Mouse (Mus musculus): ENCODE results near the gene Rassf7. TPM values are rescaled to one million over a fixed set of nuclear protein-coding genes. Genes with fewer than 3 reads are reported as not detected.

Gene Rassf7
- polyA plus RNA-seq, 1 experiment from 2014 or later, result 17.5 TPM

- WGBS (ENCODE audit: insufficient replicate concordance), result 10% methylated on average over 25 of the region's 25 CpGs
- no peaks in the 10 kb centered on the region for H3K9me3 ChIP-seq (replicated peaks; ENCODE audit: control insufficient read depth, low read length)
- peak within 1 kb of the TSS; percentile 94 for H3K4me2 ChIP-seq
- peak within 1 kb of the TSS; percentile 65 for H3K9ac ChIP-seq (ENCODE audit: low read depth, low read length)
- peak within 1 kb of the TSS; percentile 54 for H3K4me3 ChIP-seq (ENCODE audit: low read depth, low read length)
- H3K4me1 ChIP-seq (ENCODE audit: control insufficient read depth, insufficient read depth, low read length), result peaks cover 11% of the 10 kb centered on the region; the same call in 1 of the 2 replicates
- no peak within 1 kb of the TSS for H3K27ac ChIP-seq (ENCODE audit: low read depth, low read length)
- H3K36me3 ChIP-seq (ENCODE audit: control insufficient read depth, insufficient read depth, low read length), result peaks cover 25% of the 10 kb centered on the region
- peak; percentile 70 for ATAC-seq (replicated peaks; ENCODE audit: insufficient number of reproducible peaks, low FRiP score, low TSS enrichment)
- no peaks in the 10 kb centered on the region for H3K27me3 ChIP-seq (ENCODE audit: control insufficient read depth, insufficient read depth, low read length)
These were observed 50.3 kb downstream of the Rassf7 start, which contains the start of gene Irf7 for GRCm38 (mm10) chr7:141265739-141266561. Gene Irf7, minus strand, starts transcription at chr7:141266481.

MicroRNA genes within 50 kb of the gene (microRNA counts, 519-probe panel; counts per million panel counts)
- 5,928 counts per million, percentile 71 among the panel's probes with 10 or more counts for microRNA mmu-miR-210

Small RNAs within 50 kb of the gene (microRNA-seq; reads per million reads assigned to microRNA genes)
- gene Mir210 (ENCODE audit: borderline number of aligned reads), result 1,356 reads per million, percentile 86 among the genes with 10 or more reads in this experiment

Other genes starting within 250 kb of the Rassf7 start
- 4.8 and 7.6 TPM in 2 replicates for gene Ifitm1, start 248.6 kb upstream of the Rassf7 start, polyA plus RNA-seq (2014; fragmentation: Nextera tagmentation; extraction: Ambion mirVana)
- 32.5 and 36.2 TPM in 2 replicates for gene Ifitm3, start 205.1 kb upstream of the Rassf7 start, polyA plus RNA-seq (2014; fragmentation: Nextera tagmentation; extraction: Ambion mirVana)
- 0.26 TPM in 1 of 2 replicates, not detected in the other for gene Ifitm6, start 197.9 kb upstream of the Rassf7 start, polyA plus RNA-seq (2014; fragmentation: Nextera tagmentation; extraction: Ambion mirVana)
- not detected in 2 replicates for gene Gm17387, start 186.7 kb upstream of the Rassf7 start, polyA plus RNA-seq (2014; fragmentation: Nextera tagmentation; extraction: Ambion mirVana)
- 1.4 and 2.6 TPM in 2 replicates for gene B4galnt4, start 154.8 kb upstream of the Rassf7 start, polyA plus RNA-seq (2014; fragmentation: Nextera tagmentation; extraction: Ambion mirVana)
- 0.67 and 0.68 TPM in 2 replicates for gene Pkp3, start 137.6 kb upstream of the Rassf7 start, polyA plus RNA-seq (2014; fragmentation: Nextera tagmentation; extraction: Ambion mirVana)
- 2.3 and 3.0 TPM in 2 replicates for gene Sigirr, start 115.3 kb upstream of the Rassf7 start, polyA plus RNA-seq (2014; fragmentation: Nextera tagmentation; extraction: Ambion mirVana)
- 0.31 TPM in 1 of 2 replicates, not detected in the other for gene Ano9, start 98.1 kb upstream of the Rassf7 start, polyA plus RNA-seq (2014; fragmentation: Nextera tagmentation; extraction: Ambion mirVana)
- 65.0 and 71.2 TPM in 2 replicates for gene Ptdss2, start 93.5 kb upstream of the Rassf7 start, polyA plus RNA-seq (2014; fragmentation: Nextera tagmentation; extraction: Ambion mirVana)
- 95.3 and 103 TPM in 2 replicates for gene Rnh1, start 43.0 kb upstream of the Rassf7 start, polyA plus RNA-seq (2014; fragmentation: Nextera tagmentation; extraction: Ambion mirVana)
- 73.1 and 80.9 TPM in 2 replicates for gene Hras, start 21.9 kb upstream of the Rassf7 start, polyA plus RNA-seq (2014; fragmentation: Nextera tagmentation; extraction: Ambion mirVana)
- gene Lrrc56, start 21.7 kb upstream of the Rassf7 start, polyA plus RNA-seq (2014; fragmentation: Nextera tagmentation; extraction: Ambion mirVana), result 1.6 TPM in 2 replicates
- gene Lmntd2, start 1.8 kb upstream of the Rassf7 start, polyA plus RNA-seq (2014; fragmentation: Nextera tagmentation; extraction: Ambion mirVana), result 0.46 and 0.99 TPM in 2 replicates
- 50.2 and 51.1 TPM in 2 replicates for gene Phrf1, start 12.9 kb downstream of the Rassf7 start, polyA plus RNA-seq (2014; fragmentation: Nextera tagmentation; extraction: Ambion mirVana)
- 0.99 and 1.2 TPM in 2 replicates for gene Irf7, start 50.6 kb downstream of the Rassf7 start, polyA plus RNA-seq (2014; fragmentation: Nextera tagmentation; extraction: Ambion mirVana)
- not detected in 2 replicates for gene Cdhr5, start 60.9 kb downstream of the Rassf7 start, polyA plus RNA-seq (2014; fragmentation: Nextera tagmentation; extraction: Ambion mirVana)
- gene Sct, start 63.3 kb downstream of the Rassf7 start, polyA plus RNA-seq (2014; fragmentation: Nextera tagmentation; extraction: Ambion mirVana), result 2.2 and 3.0 TPM in 2 replicates
- 0.10 and 0.17 TPM in 2 replicates for gene Drd4, start 76.1 kb downstream of the Rassf7 start, polyA plus RNA-seq (2014; fragmentation: Nextera tagmentation; extraction: Ambion mirVana)
- gene Deaf1, start 111.8 kb downstream of the Rassf7 start, polyA plus RNA-seq (2014; fragmentation: Nextera tagmentation; extraction: Ambion mirVana), result 40.2 and 42.5 TPM in 2 replicates
- gene Tmem80, start 111.9 kb downstream of the Rassf7 start, polyA plus RNA-seq (2014; fragmentation: Nextera tagmentation; extraction: Ambion mirVana), result 17.9 and 23.6 TPM in 2 replicates
- 0.51 and 0.82 TPM in 2 replicates for gene Eps8l2, start 123.0 kb downstream of the Rassf7 start, polyA plus RNA-seq (2014; fragmentation: Nextera tagmentation; extraction: Ambion mirVana)
- 288 and 291 TPM in 2 replicates for gene Taldo1, start 176.3 kb downstream of the Rassf7 start, polyA plus RNA-seq (2014; fragmentation: Nextera tagmentation; extraction: Ambion mirVana)
- 29.3 and 32.2 TPM in 2 replicates for gene Gatd1, start 198.3 kb downstream of the Rassf7 start, polyA plus RNA-seq (2014; fragmentation: Nextera tagmentation; extraction: Ambion mirVana)
- gene Cend1, start 213.6 kb downstream of the Rassf7 start, polyA plus RNA-seq (2014; fragmentation: Nextera tagmentation; extraction: Ambion mirVana), result 7.4 and 9.3 TPM in 2 replicates
- gene Slc25a22, start 222.0 kb downstream of the Rassf7 start, polyA plus RNA-seq (2014; fragmentation: Nextera tagmentation; extraction: Ambion mirVana), result 19.4 and 19.7 TPM in 2 replicates
- 9.5 and 9.6 TPM in 2 replicates for gene Pidd1, start 228.2 kb downstream of the Rassf7 start, polyA plus RNA-seq (2014; fragmentation: Nextera tagmentation; extraction: Ambion mirVana)
- gene Rplp2, start 231.5 kb downstream of the Rassf7 start, polyA plus RNA-seq (2014; fragmentation: Nextera tagmentation; extraction: Ambion mirVana), result 873 and 1,016 TPM in 2 replicates
- gene Pnpla2, start 239.3 kb downstream of the Rassf7 start, polyA plus RNA-seq (2014; fragmentation: Nextera tagmentation; extraction: Ambion mirVana), result 28.7 and 35.3 TPM in 2 replicates
- gene Cracr2b, start 245.2 kb downstream of the Rassf7 start, polyA plus RNA-seq (2014; fragmentation: Nextera tagmentation; extraction: Ambion mirVana), result 11.5 and 14.3 TPM in 2 replicates

All from heart, embryonic 11.5 days (tissue).